Mouse (Mus musculus): ENCODE measurements at regions not wholly inside any gene's neighbourhood (a gene's known extent, or its start where the extent isn't known, plus 50 kb on each side); places are given as distances from the start of the nearest gene placed in this dataset.

DNA sequence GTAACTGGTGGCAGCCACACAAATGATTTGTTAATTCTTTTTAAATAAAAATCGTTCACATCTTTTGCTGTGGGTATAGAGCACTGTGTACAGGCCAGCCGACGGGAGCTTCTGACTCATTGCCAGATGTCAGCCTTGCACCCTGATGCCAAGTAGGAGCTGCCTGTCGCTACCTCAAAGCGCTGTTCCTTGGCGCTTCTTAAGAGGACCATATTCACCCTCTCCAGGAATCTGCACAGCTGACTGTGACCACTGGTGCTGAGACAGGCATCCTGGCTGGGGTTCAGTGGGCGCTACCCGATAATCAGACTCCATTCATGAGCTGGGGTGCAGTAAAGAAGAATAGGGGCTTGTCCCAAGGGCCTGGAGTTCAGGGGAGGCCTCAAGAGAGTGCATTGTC lies 51.0 kb upstream of the A530016L24Rik start:
- no peaks in the 10 kb centered on the region for H3K36me3 ChIP-seq (ENCODE audit: control insufficient read depth, insufficient read depth)
- no peak overlapping the region for H3ac ChIP-seq (ENCODE audit: control insufficient read depth, insufficient read length)
- no peaks in the 10 kb centered on the region for H3K79me2 ChIP-seq (ENCODE audit: control insufficient read depth, insufficient read depth)
- no peak overlapping the region for H3K4me2 ChIP-seq (ENCODE audit: low read depth)
- H3K27me3 ChIP-seq (ENCODE audit: control insufficient read depth, insufficient read depth, insufficient read length) = peaks cover 58% of the 10 kb centered on the region
- H3K4me3 ChIP-seq = no peak overlapping the region
- no peak for TF ChIP-seq TCF3 (IDR thresholded peaks at IDR 0.05; ENCODE audit: insufficient read length, low read depth)
- TF ChIP-seq MAX (IDR thresholded peaks at IDR 0.05; ENCODE audit: low read depth) = no peak
- TF ChIP-seq USF1 (IDR thresholded peaks at IDR 0.05; ENCODE audit: low read depth) = no peak

Data from myocyte (in vitro differentiated cells).